Mouse (Mus musculus) bone marrow, adult 2 months (tissue): ENCODE measurements around the gene Rpl21. TPM values are rescaled to one million over a fixed set of nuclear protein-coding genes. Genes with fewer than 3 reads are reported as not detected.

Source experiments
- H3K27ac ChIP-seq: fragments of 200-500 bp; 2 replicates; pipeline ENCODE4 v1.5.1; 2012; ENCODE audit warnings: low read depth, mild to moderate bottlenecking, control low read depth, inconsistent platforms, low read length; ENCODE audit not compliant: control insufficient read depth, poor library complexity, insufficient read depth
- H3K4me1 ChIP-seq: fragments of 200-500 bp; 2 replicates; pipeline ENCODE4 v1.6.1; 2011; ENCODE audit warnings: low read length; ENCODE audit not compliant: control insufficient read depth, insufficient read depth
- H3K4me3 ChIP-seq: fragments of 200-500 bp; replicated peaks from 2 replicates; pipeline ENCODE3; 2011; ENCODE audit warnings: mild to moderate bottlenecking, low read depth, low read length, control low read depth; ENCODE audit not compliant: control insufficient read depth
- CTCF ChIP-seq: fragments of 200-500 bp; IDR thresholded peaks from 2 replicates; pipeline ENCODE4 v1.5.1; 2011; ENCODE audit warnings: low read length, control low read depth; ENCODE audit not compliant: control insufficient read depth, insufficient read depth
- POLR2A ChIP-seq: fragments of 200-500 bp; IDR thresholded peaks from 2 replicates; pipeline ENCODE4 v1.6.1; 2011; ENCODE audit warnings: low read depth, mild to moderate bottlenecking, control low read depth, low read length, borderline replicate concordance; ENCODE audit not compliant: control insufficient read depth
- WGBS: fragments of 180-500 bp; shearing (Covaris S2); methylation state at CpG from one replicate; pipeline ENCODE4 v1.1.7; 2018; 5-methylcytosine and 5-hydroxymethylcytosine counted together
- polyA plus RNA-seq: library from polyadenylated mRNA; stranded (reverse); fragments of >200 nt; gene quantifications from 2 replicates; pipeline ENCODE4 v1.2.4, GENCODE M21; 2011; ENCODE audit warnings: low replicate concordance; ENCODE audit not compliant: missing spikeins, insufficient read depth, insufficient read length

Rpl21 gene
- polyA plus RNA-seq, result 73.8 and 107 TPM in 2 replicates

- H3K27ac ChIP-seq, result peak within 1 kb of the TSS; percentile 97
- under 1% methylated on average over 60 of the region's 60 CpGs for WGBS
- H3K4me3 ChIP-seq, result peak within 1 kb of the TSS; percentile 100
- TF ChIP-seq CTCF (no peak), POLR2A (peak; percentile 85; the same call in 1 of the 2 replicates)
- no peaks in the 10 kb centered on the region; the same call in 1 of the 2 replicates for H3K4me1 ChIP-seq
Observed at GRCm38 (mm10) chr5:146832769-146833448, at the start of gene Rpl21. Gene Rpl21, plus strand, starts transcription at chr5:146832890.

- WGBS, result 85% methylated on average over 10 of the region's 10 CpGs
- Histone ChIP-seq H3K27ac (no peak overlapping the region), H3K4me3 (no peak overlapping the region), H3K4me1 (peaks cover 3% of the 10 kb centered on the region; the same call in 1 of the 2 replicates)
- TF ChIP-seq CTCF (no peak), POLR2A (no peak)
Observed at GRCm38 (mm10) chr5:146783300-146783699, 49.4 kb upstream of the Rpl21 start.

- Histone ChIP-seq H3K27ac (no peak overlapping the region), H3K4me1 (peaks cover 3% of the 10 kb centered on the region; the same call in 1 of the 2 replicates), H3K4me3 (no peak overlapping the region)
- WGBS, result 85% methylated on average over 10 of the region's 10 CpGs
- TF ChIP-seq POLR2A (no peak), CTCF (no peak)
Observed at GRCm38 (mm10) chr5:146783891-146784290, 48.8 kb upstream of the Rpl21 start.

GRCm38 (mm10) chr5:146786123-146786522 lies 46.6 kb upstream of the Rpl21 start:
- no peak overlapping the region for H3K4me3 ChIP-seq
- H3K4me1 ChIP-seq, result peaks cover 3% of the 10 kb centered on the region
- WGBS, result 58% methylated on average over 8 of the region's 8 CpGs
- TF ChIP-seq POLR2A (no peak), CTCF (no peak)
- H3K27ac ChIP-seq, result no peak overlapping the region; the same call in 1 of the 2 replicates

GRCm38 (mm10) chr5:146789413-146789812 lies 43.3 kb upstream of the Rpl21 start:
- no peak overlapping the region for H3K4me3 ChIP-seq
- 24% methylated on average over 9 of the region's 9 CpGs for WGBS
- TF ChIP-seq POLR2A, result no peak
- no peak for TF ChIP-seq CTCF
- peaks cover 2% of the 10 kb centered on the region for H3K4me1 ChIP-seq
- no peak overlapping the region for H3K27ac ChIP-seq

GRCm38 (mm10) chr5:146790944-146791343 lies 41.7 kb upstream of the Rpl21 start:
- TF ChIP-seq CTCF (no peak), POLR2A (no peak)
- no peak overlapping the region for H3K27ac ChIP-seq
- WGBS, result 71% methylated on average over 8 of the region's 8 CpGs
- H3K4me1 ChIP-seq, result peaks cover 2% of the 10 kb centered on the region
- no peak overlapping the region for H3K4me3 ChIP-seq

- Histone ChIP-seq H3K4me1 (peaks cover 2% of the 10 kb centered on the region), H3K4me3 (no peak overlapping the region), H3K27ac (no peak overlapping the region)
- no peak for TF ChIP-seq CTCF
- TF ChIP-seq POLR2A, result no peak
- 26% methylated on average over 7 of the region's 7 CpGs for WGBS
Observed at GRCm38 (mm10) chr5:146792140-146792791, 40.4 kb upstream of the Rpl21 start.

- H3K27ac ChIP-seq, result peak overlapping the region; percentile 92
- peak overlapping the region; percentile 80 for H3K4me3 ChIP-seq
- H3K4me1 ChIP-seq, result peaks cover 2% of the 10 kb centered on the region
- WGBS, result under 1% methylated on average over 18 of the region's 18 CpGs
- TF ChIP-seq CTCF (no peak), POLR2A (no peak)
Observed at GRCm38 (mm10) chr5:146793630-146794083, 39.0 kb upstream of the Rpl21 start.
